Mouse (Mus musculus): Measurements from ENCODE around the gene Gamt. TPM values are rescaled to one million over a fixed set of nuclear protein-coding genes. Genes with fewer than 3 reads are reported as not detected.
"Not testable (repeated sequence)": the region's sequence is repeated elsewhere in the genome, so short reads cannot be mapped to it uniquely, and the experiment has no call there.

The Gamt gene
- total RNA-seq, 2 experiments from 2014 or later, result 342 to 351 TPM

DNA sequence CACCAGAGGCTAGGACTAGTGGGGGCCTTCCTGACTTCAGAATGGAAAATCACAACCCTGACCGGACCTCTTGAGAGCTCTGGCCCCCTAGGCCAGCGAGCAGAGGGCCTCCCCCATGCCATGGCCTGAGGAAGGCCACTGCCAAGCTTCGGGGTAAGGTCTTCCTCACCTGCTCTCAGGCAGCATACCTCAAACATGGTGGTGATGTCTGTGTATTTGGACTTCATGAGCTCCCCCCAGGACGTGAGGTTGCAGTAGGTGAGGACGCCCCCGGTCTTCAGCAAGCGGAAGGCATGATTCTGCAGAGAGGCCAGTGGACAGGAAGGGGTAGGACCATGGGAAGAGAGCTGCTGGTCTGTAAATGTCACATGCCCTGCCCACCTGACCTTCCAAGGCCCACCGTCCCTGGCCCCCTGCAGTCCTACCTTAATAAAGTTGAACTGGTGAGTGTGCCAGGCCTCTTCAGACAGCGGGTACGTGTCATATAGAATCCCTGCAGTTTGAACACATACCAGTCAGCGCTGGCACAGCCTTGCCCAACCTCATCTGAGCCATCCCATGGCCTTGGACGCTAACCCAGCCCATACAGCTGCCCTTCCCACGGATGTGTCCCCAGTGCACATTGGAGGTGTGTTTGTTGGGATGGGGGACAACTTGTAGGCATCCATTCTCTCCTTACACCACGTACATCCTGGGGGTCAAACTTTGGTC is 1.9 kb downstream of the Gamt start:
- no peak for DNase-seq

DNA sequence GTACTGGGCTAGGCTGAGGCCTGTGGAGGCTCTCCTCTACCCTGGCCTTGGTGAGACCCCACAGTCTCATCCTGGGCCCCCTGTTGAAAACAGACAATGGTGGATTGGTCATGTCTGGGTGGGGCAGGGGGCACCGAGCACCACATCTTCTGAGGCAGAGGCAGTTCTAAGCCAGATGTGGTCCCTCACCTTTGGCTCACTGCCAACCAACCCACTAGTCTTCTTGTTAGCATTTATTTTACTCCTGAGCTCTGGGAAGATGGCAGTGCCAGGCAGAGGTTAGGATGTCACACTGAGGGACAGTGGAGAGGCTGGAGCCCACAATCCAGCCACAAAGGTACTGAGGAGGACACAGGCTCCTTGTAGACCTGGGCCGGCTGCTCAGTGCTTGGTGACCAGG is 2.9 kb downstream of the Gamt start:
- no peak for DNase-seq

DNA sequence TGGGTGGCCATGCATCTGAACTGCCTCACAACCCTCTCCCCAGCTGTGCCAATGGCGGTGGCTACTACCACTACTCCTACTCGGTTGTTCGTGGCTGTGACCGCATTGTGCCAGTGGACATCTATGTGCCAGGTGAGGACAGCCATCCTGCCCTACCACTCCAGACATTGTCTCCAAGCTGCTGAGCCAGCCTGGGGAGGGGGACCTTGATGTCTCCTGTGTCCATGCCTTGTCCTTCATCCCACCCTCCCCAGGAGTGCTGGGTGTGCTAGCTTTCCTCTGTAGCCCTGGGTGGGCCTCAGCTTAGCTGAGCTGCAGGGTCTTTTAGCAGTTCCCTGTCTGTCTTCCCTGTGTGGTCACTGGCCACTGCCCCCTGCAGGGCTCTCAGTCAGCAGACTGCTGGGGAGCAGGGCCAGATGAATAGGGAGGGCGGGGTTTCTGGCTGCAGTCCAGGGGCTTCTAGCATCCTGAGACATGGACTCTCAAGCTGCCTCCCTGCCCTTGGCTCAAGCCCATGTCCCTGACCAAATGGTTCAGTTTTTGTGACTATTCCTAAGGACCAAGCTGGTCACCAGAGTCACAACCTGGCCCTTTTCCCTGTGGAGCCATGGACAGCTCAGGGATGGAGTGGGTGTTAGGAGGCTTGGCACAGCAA is 4.8 kb downstream of the Gamt start:
- peak; percentile 56 for DNase-seq

DNA sequence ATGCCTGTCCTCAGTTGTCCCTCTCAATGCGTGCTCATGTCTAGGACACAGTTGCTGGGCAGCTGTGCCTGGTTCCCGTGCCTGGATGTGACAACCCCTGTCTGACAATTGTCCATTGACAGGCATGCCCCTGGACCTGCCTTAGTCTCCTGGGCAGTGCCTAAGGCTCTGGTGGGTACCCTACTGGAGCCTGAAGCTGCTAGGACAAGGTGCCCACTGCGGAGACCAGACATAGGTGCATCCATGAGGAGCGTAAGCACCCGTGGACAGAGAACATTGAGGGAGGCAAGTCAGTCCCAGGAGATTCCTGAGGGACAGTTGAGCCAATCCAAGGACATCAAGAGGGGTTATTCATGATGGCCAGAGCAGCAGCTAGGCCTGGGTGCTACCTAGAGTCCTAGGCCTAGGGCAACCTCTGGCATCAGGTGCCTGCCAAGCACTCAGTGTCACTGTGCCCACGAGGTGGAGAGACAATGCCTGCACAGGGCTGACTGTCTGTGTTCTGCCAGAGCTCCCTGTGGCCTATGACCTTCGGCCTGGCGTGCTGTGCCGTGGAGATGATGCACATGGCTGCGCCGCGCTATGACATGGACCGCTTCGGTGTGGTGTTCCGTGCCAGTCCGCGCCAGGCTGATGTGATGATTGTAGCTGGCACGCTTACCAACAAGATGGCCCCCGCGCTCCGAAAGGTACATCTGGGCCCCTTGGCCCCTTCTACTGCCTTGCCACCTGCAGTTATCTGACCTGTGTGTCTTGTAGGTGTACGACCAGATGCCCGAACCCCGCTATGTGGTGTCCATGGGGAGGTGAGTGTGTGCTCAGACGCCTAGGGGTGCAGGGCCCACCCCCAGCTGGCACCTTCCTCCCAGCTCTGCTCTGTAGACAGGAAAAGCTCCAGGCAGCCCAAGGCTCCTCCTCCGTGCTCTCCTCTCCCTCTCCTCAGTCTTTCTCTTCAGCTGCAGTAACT is 6.2 kb downstream of the Gamt start:
- no peak for DNase-seq

DNA sequence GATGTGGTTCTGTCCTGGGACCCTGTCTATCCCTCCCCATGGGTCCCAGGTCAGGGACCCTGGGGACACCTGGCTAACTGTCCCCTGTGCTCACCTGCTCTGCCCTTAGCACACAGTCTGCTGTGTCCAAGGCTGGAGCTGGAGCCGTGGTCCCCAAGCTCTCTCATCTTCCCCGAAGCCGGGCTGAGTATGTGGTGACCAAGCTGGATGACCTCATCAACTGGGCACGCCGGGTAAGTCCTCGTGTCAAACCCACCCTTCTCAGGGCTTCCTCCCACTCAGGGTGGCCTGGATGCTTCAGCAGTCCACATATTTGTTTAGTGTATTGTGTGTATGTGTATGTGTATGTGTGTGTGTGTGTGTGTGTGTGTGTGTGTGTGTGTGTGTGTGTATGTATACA is 7.3 kb downstream of the Gamt start:
- no peak for DNase-seq

- no peak for DNase-seq
These were observed 8.1 kb downstream of the Gamt start for GRCm38 (mm10) chr10:80252493-80253274.

- DNase-seq, result no peak
These were observed 8.8 kb downstream of the Gamt start for GRCm38 (mm10) chr10:80252011-80252410.

DNA sequence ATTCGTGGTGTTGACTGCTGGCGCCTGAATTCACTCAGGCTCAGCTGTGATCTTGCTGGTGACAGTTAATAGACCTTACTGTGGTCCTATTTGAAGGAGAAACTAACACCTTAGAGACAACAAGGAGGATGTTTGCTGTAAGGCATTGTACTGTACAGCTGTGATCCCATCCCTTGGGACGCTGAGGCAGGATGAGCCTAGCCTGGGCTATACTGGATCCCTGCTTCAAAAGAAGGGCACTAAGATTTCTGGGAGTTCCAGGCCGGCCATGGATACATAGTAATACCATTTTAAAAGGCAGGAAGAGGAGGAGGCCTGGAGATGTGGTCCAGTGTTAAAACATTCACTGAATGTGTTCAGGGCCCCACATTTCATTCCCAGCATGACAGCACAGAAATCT is 10.2 kb downstream of the Gamt start:
- DNase-seq, result no peak

DNA sequence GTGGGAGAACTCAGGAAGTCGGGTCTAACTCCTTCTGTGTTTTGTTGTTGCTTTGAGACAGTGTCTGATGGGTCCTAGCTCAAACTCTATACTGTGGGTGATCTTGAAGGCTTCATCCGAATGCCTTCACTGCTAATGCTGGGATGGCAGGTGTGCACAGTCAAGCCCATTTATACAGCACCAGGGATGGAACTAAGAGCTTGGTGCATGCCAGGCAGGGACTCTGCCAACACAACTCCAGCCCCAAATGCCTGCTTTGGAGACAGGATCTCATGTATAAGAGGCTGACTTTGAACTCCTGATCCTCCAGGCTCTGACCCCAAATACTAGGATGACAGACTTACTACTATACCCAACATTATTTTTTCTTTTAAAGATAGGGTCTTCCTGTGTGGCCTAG is 10.8 kb downstream of the Gamt start:
- no peak for DNase-seq

DNA sequence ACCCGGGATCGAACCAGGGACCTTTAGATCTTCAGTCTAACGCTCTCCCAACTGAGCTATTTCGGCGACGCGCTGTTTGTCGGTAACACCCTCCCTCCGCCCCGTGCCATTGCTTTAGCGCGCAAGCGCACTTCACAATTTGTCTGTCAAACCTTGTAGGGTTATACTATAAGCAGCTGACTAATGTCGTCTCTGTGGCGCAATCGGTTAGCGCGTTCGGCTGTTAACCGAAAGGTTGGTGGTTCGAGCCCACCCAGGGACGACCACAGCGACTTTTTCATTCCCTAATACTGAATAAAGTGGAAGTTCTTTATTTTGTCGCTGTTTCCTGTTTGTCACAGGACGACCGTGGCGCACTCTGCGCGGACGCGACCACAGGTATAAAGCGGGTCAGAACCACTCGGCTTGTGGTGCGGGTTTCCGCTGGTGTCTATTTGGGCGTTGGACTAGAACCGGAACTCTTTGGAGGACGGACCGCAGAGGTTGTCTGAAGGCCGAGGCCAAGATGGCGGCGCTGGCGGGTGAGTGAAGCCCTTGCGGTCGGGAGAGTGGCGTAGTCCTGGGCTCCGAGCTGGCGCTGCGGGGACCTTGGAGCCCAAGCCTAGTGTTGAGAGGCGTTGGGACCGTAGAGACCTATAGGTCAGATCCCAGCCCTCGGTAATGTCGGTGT is 11.7 kb downstream of the Gamt start, which contains the start of gene Ndufs7:
TSS of gene Ndufs7 (plus strand) at position 151 of the 670 bp plus-strand sequence.
- DNase-seq, result peak; percentile 89

DNA sequence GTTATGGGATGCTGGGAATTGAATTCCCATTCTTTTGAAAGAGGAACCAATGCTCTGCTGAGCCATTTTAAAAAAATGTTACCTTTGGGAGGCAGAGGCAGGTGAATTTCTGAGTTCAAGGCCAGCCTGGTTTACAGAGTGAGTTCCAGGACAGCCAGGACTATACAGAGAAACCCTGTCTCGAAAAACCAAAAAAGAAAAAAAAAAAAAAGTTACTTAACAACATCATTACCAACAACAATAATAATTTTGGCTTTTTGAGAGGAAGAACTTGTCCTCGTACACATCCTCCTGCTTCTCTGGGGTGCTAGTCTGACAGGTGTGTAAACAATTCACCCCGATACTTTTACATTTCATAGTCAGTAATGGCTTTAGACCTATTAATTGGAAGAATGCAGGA is 12.4 kb downstream of the Gamt start:
- DNase-seq, result not testable (repeated sequence)

- DNase-seq, result no peak
These were observed 13.0 kb downstream of the Gamt start for GRCm38 (mm10) chr10:80247849-80248248.

DNA sequence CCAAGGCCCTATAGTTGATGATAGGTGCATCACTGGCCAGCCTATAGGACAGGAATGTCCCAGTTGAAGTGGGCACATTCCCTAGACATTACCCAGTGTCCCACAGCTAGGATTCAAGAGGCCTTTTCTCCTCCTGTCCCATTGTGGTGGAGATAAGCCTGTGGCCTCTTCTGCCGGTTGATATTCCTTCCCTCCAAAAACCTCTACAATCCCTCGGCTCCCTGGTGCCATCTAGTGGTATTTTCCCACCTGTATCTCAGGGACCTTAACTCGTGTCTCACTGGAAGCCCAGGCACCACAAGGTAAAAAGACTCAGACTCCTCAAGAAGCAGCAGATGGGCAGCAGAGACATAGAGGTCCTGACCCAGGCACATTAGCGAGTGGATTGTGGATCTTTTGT is 15.2 kb downstream of the Gamt start:
- DNase-seq, result peak; percentile 79

DNA sequence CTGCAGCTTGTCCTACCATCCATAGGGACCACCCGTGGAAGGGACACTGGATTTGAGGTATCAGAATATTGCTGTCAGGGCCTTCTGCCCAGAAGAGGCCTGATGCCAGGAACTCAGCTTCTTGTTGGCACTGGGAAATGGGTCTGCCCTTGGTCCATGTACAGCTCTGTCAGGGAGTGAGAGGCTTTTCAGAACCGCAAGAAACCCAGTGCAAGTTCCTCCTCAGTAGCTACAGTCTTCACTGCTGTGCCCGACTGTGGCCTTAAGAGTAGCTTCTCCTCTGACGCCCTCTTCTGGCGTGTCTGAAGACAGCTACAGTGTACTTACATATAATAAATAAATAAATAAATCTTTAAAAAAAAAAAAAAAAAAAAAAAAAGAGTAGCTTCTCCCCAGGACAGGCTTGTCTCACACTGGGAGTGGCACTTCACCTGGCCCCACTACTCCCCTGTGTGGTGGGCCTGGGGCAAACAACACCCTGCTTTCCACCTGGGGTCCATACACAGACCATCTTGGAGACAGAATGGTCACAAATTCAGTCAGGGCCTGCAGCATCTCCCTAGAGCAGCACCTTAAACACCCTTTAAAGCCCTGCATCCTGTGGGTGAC is 15.9 kb downstream of the Gamt start:
- DNase-seq, result no peak

GRCm38 (mm10) chr10:80242607-80243006 is 18.2 kb downstream of the Gamt start:
- no peak for DNase-seq

DNA sequence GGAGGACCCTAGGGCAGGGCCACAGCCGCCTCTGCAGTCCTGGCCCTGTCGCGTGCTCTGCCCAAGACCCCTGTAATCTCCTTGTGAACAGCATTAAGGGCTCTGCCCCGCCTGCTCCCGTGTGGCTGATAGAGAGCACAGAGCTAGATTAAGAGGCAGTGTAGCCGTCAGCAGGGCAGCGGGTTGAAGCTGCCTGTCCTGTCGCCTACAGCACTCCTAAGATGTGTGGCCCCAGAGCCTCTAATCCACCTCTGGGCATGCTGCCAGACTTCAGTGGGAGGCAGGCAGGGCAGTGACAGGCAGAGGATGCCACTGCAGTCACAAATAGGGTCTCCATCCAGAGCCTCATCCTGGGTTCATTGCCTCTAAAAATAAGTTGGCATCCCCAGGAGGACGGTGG is 18.7 kb downstream of the Gamt start:
- no peak for DNase-seq

GRCm38 (mm10) chr10:80239791-80240190 is 21.0 kb downstream of the Gamt start:
- DNase-seq, result no peak

- no peak for DNase-seq
These were observed 22.5 kb downstream of the Gamt start for GRCm38 (mm10) chr10:80238306-80238705.

DNA sequence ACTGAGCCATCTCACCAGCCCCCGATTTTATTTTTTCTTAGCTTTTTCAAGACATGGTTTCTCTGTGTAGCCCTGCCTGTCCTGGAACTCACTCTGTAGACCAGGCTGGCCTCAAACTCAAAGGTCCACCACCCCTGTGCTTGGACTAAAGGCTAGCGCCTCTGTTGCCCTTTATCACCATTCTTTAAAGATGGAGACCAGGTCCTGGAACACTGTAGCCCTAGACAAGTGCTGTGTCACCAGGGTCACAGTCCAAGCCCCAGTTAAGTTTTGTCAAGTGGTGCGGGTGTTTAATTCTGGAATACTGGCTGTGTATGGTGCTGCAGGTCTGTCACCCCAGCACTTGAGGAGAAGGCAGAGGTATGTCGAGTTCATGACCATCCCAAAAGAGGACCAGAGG is 23.8 kb downstream of the Gamt start:
- no peak for DNase-seq

GRCm38 (mm10) chr10:80236145-80236825 is 24.5 kb downstream of the Gamt start:
- no peak for DNase-seq

All from gastrocnemius, postnatal 10 days (tissue).